Mouse (Mus musculus) midbrain, embryonic 16.5 days (tissue): ENCODE results near the gene Vps11. TPM values are rescaled to one million over a fixed set of nuclear protein-coding genes. Genes with fewer than 3 reads are reported as not detected.
"Not testable (repeated sequence)": the region's sequence is repeated elsewhere in the genome, so short reads cannot be mapped to it uniquely, and the experiment has no call there.

ENCODE experiments used
- ATAC-seq: fragments of 200-750 bp; cut with Nextera tagmentation; 2 replicates; pipeline ENCODE4 v1.8.0; 2017; ENCODE audit warnings: moderate TSS enrichment
- H3K27ac ChIP-seq: fragments of 300-500 bp; sonication (generic); 2 replicates; pipeline ENCODE4 v1.5.1; 2014; ENCODE audit warnings: mild to moderate bottlenecking, low read length, mixed read lengths
- H3K27me3 ChIP-seq: fragments of 300-500 bp; sonication (generic); 2 replicates; pipeline ENCODE4 v1.6.1; 2014; ENCODE audit warnings: low read depth, low read length, mixed read lengths; ENCODE audit not compliant: control insufficient read depth, insufficient read depth
- H3K36me3 ChIP-seq: fragments of 300-500 bp; sonication (generic); 2 replicates; pipeline ENCODE4 v1.6.1; 2014; ENCODE audit warnings: mild to moderate bottlenecking, low read length, moderate library complexity, mixed read lengths; ENCODE audit not compliant: control insufficient read depth, insufficient read depth
- H3K4me1 ChIP-seq: fragments of 300-500 bp; sonication (generic); 2 replicates; pipeline ENCODE4 v1.6.1; 2014; ENCODE audit warnings: mild to moderate bottlenecking, low read length, mixed read lengths; ENCODE audit not compliant: control insufficient read depth, insufficient read depth
- H3K4me2 ChIP-seq: fragments of 300-500 bp; sonication (generic); 2 replicates; pipeline ENCODE4 v1.6.1; 2014; ENCODE audit warnings: mild to moderate bottlenecking, low read length, mixed read lengths
- H3K4me3 ChIP-seq: fragments of 300-500 bp; sonication (generic); 2 replicates; pipeline ENCODE4 v1.5.1; 2014; ENCODE audit warnings: low read depth, mild to moderate bottlenecking, low read length, moderate library complexity, mixed read lengths
- H3K9ac ChIP-seq: fragments of 300-500 bp; sonication (generic); 2 replicates; pipeline ENCODE4 v1.6.1; 2014; ENCODE audit warnings: low read depth, low read length, mixed read lengths
- H3K9me3 ChIP-seq: fragments of 300-500 bp; sonication (generic); replicated peaks from 2 replicates; pipeline ENCODE4 v1.6.1; 2014; ENCODE audit warnings: mild to moderate bottlenecking, low read length, mixed read lengths; ENCODE audit not compliant: control insufficient read depth, poor library complexity, severe bottlenecking
- WGBS: fragments of 180-500 bp; shearing (Covaris S2); extraction: QIAGEN DNeasy Blood & Tissue Kit; methylation state at CpG from one replicate; pipeline ENCODE4 v1.1.7; 2014; 5-methylcytosine and 5-hydroxymethylcytosine counted together
- polyA plus RNA-seq: library from polyadenylated mRNA; unstranded; fragments of >200 nt; fragmentation: Nextera tagmentation; extraction: Ambion mirVana; gene quantifications from 2 replicates; pipeline ENCODE4 v1.2.1, GENCODE M21; 2015

The Vps11 gene
- polyA plus RNA-seq, 1 experiment from 2014 or later, result 45.6 TPM

GRCm38 (mm10) chr9:44342173-44342572 is 19.3 kb downstream of the Vps11 start:
- no peak overlapping the region for H3K4me3 ChIP-seq
- no peaks in the 10 kb centered on the region for H3K27me3 ChIP-seq
- no peak for ATAC-seq
- H3K4me2 ChIP-seq, result no peak overlapping the region
- peaks cover 8% of the 10 kb centered on the region for H3K4me1 ChIP-seq
- peak overlapping the region; percentile 31; the same call in 1 of the 2 replicates for H3K9ac ChIP-seq
- H3K27ac ChIP-seq, result no peak overlapping the region
- 76% methylated on average over 3 of the region's 3 CpGs for WGBS
- no peaks in the 10 kb centered on the region for H3K9me3 ChIP-seq
- H3K36me3 ChIP-seq, result peaks cover 5% of the 10 kb centered on the region; the same call in 1 of the 2 replicates

DNA sequence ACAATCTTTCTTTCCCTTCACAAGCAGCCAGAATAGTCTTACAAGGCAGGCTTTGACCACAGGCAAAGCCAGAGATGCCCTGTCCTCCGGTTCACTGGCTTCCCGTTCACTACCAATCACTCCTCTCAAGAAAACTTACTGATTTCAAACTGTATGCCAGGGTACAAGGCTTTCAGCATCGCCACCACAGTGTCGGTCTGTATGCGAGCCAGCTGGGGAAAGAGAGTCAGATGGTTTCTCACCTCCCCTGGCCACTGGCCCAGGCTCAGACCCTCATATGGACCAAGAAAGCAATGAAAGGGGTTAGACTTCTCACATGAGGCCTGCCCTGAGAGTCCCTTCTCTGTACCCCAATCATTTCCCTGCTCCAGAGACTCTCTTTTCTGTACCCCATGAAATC is 20.0 kb downstream of the Vps11 start:
- ATAC-seq, result no peak
- Histone ChIP-seq H3K27ac (no peak overlapping the region), H3K36me3 (peaks cover 5% of the 10 kb centered on the region; the same call in 1 of the 2 replicates), H3K27me3 (no peaks in the 10 kb centered on the region), H3K9ac (no peak overlapping the region), H3K4me2 (no peak overlapping the region), H3K4me1 (peaks cover 15% of the 10 kb centered on the region), H3K9me3 (no peaks in the 10 kb centered on the region), H3K4me3 (no peak overlapping the region)
- WGBS, result 94% methylated on average over 5 of the region's 5 CpGs

DNA sequence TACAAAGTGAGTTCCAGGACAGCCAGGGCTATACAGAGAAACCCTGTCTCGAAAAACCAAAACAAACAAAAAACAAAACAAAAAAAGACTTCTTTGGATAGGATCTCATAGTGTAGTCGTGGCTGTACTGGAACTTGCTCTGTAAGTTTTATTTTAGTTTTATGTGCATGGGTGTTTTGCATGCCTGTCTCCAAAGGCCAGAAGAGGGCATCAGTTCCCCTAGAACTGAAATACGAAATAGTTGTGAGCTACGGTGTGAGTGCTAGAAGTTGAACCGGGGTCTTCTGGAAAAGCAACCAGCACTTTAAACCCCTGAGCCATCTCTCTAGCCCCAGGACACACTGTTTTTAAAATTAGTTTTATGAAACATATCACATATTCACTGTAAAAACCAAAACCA is 22.9 kb downstream of the Vps11 start:
- Histone ChIP-seq H3K27ac (no peak overlapping the region), H3K36me3 (peaks cover 5% of the 10 kb centered on the region; the same call in 1 of the 2 replicates), H3K4me1 (peaks cover 23% of the 10 kb centered on the region), H3K27me3 (no peaks in the 10 kb centered on the region), H3K9ac (no peak overlapping the region), H3K4me3 (no peak overlapping the region), H3K9me3 (no peaks in the 10 kb centered on the region), H3K4me2 (no peak overlapping the region)
- ATAC-seq, result no peak
- WGBS, result 80% methylated on average over 5 of the region's 5 CpGs

DNA sequence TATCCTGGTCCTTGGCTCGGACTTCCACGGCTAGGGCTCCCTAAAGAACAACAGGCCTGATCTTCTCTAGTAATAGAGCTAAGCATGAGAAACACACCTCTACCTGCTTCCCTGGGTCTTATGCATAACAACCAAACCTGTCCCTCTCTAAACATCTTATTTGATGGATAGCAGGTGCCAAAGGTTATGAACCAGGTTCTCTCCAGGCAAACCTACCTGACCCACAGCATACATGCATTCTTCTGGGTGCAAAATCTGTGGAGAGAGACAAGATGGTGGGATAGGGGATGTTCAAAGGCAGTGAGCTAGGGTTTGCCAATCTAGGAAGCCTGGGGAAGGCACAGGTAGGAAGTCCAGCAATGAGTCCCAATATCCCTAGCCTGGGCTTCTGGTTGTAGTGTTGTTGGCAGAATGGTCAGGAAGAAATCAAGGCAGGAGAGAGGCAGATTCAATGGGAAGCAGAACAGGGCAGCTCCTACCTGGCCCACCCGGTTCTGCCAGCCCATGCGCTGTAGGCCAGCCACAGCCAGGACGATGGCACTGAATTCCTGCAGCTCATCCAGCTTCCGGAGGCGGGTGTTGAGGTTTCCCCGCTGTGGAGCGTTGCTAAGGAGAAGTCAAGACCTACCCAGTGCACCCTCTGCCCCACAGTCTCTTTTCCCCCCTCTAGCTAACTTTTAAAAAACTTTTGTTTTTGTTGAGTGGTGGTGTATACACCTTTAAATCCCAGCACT is 23.9 kb downstream of the Vps11 start:
- WGBS, result 57% methylated on average over 9 of the region's 9 CpGs
- no peak overlapping the region for H3K4me2 ChIP-seq
- no peak overlapping the region for H3K4me3 ChIP-seq

DNA sequence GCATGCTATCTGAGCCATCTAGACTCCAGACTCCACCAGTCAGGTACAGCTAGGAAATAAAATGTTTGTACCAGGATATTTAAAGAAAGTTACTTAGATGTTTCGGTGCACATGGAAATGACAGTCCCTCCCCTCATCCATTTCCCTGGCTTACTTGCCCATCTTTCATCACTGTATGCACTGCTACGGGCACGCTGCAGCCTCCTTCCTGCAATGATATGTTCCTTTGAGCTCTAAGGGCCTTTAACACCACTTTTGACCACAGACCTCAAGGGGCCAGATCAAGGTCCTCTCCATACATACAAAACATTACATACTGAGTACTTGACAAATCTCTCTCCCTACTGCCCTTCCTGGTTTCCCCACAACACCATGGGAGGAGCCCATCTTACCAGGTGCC is 24.5 kb downstream of the Vps11 start:
- Histone ChIP-seq H3K4me1 (peaks cover 18% of the 10 kb centered on the region), H3K27me3 (no peaks in the 10 kb centered on the region), H3K9ac (peak overlapping the region; percentile 52; the same call in 1 of the 2 replicates), H3K36me3 (peaks cover 13% of the 10 kb centered on the region), H3K4me2 (peak overlapping the region; percentile 96), H3K27ac (no peak overlapping the region), H3K9me3 (no peaks in the 10 kb centered on the region), H3K4me3 (no peak overlapping the region; the same call in 1 of the 2 replicates)
- 84% methylated on average over 3 of the region's 3 CpGs for WGBS
- no peak for ATAC-seq

More for the DNA sequence above, 23.9 kb downstream of the Vps11 start:
- Histone ChIP-seq H3K27me3 (no peaks in the 10 kb centered on the region), H3K9ac (no peak overlapping the region), H3K9me3 (no peaks in the 10 kb centered on the region), H3K27ac (no peak overlapping the region), H3K4me1 (peaks cover 18% of the 10 kb centered on the region), H3K36me3 (peaks cover 12% of the 10 kb centered on the region)
- ATAC-seq, result no peak

- H3K4me2 ChIP-seq, result peak overlapping the region; percentile 96
- not testable (repeated sequence) for ATAC-seq, H3K27ac ChIP-seq, H3K4me3 ChIP-seq, H3K9me3 ChIP-seq, H3K27me3 ChIP-seq
- WGBS, result 29% methylated on average over 4 of the region's 4 CpGs
- H3K9ac ChIP-seq, result peak overlapping the region; percentile 52
- H3K36me3 ChIP-seq, result peaks cover 13% of the 10 kb centered on the region
- peaks cover 18% of the 10 kb centered on the region for H3K4me1 ChIP-seq
Observed at GRCm38 (mm10) chr9:44336513-44336912, 25.0 kb downstream of the Vps11 start.

DNA sequence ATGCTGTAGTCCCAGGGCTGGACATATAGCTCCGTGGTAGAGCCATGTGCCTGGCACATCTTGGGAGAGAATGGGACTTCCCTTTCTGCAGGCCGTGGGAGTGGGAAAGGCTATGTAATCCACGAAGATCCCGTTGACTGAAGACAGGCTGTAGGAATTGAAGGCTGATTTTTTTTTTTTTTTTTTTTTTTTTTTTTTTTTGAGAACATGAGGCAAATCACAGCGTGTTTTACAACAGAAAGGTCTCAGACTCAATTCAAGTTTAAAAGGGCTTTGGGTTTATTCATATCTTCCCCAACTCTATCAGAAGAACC is 25.4 kb downstream of the Vps11 start:
- Histone ChIP-seq H3K4me3 (peak overlapping the region; percentile 91), H3K9me3 (no peaks in the 10 kb centered on the region), H3K4me2 (peak overlapping the region; percentile 96), H3K9ac (peak overlapping the region; percentile 84), H3K36me3 (peaks cover 13% of the 10 kb centered on the region), H3K27me3 (no peaks in the 10 kb centered on the region), H3K4me1 (peaks cover 18% of the 10 kb centered on the region), H3K27ac (peak overlapping the region; percentile 94; the same call in 1 of the 2 replicates)
- ATAC-seq, result no peak
- WGBS, result 3% methylated on average over 5 of the region's 5 CpGs

DNA sequence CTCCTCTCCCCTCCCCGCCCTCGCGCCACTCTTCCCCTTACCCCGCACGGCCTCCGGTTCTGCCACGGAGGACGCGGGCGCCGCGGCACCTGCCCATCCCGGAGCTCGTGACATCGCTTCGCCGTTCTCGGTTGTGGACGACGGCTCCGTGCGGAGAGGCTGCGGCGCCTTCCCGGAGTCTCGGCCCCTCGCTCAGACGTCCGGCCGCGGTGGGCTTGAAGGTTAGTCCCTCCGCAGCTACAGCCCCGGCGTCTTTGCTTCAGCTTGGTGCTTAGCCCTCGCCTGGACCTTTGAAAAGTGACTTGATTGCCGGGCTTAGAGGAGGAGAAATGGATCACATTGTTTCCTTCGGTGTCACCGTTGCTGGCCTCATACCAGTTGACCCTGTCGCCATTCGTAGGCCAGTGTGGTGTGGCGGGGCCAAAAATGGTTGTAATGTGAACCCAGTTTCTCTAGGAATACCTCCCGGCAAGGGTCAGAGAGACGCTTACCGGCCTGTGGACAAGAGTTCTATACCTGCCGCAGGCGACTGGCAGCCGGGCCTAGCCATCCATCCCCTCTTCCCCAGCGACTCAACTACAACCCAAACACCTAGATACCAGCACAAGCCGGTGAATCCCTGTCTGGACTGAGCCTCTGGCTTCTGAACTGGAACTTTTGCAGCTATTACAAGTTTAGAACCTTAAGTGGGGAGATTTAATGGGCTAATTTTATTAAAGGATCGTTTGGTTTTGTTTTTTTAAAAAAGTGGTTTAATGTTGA is 26.0 kb downstream of the Vps11 start:
- Histone ChIP-seq H3K4me3 (peak overlapping the region; percentile 91), H3K4me1 (peaks cover 18% of the 10 kb centered on the region), H3K9me3 (no peaks in the 10 kb centered on the region), H3K4me2 (peak overlapping the region; percentile 96), H3K9ac (peak overlapping the region; percentile 84), H3K27ac (peak overlapping the region; percentile 94), H3K36me3 (peaks cover 15% of the 10 kb centered on the region), H3K27me3 (no peaks in the 10 kb centered on the region)
- WGBS, result under 1% methylated on average over 45 of the region's 50 CpGs
- no peak for ATAC-seq
